Mouse (Mus musculus): ENCODE data around the gene Foxf2.

The Foxf2 gene

DNA sequence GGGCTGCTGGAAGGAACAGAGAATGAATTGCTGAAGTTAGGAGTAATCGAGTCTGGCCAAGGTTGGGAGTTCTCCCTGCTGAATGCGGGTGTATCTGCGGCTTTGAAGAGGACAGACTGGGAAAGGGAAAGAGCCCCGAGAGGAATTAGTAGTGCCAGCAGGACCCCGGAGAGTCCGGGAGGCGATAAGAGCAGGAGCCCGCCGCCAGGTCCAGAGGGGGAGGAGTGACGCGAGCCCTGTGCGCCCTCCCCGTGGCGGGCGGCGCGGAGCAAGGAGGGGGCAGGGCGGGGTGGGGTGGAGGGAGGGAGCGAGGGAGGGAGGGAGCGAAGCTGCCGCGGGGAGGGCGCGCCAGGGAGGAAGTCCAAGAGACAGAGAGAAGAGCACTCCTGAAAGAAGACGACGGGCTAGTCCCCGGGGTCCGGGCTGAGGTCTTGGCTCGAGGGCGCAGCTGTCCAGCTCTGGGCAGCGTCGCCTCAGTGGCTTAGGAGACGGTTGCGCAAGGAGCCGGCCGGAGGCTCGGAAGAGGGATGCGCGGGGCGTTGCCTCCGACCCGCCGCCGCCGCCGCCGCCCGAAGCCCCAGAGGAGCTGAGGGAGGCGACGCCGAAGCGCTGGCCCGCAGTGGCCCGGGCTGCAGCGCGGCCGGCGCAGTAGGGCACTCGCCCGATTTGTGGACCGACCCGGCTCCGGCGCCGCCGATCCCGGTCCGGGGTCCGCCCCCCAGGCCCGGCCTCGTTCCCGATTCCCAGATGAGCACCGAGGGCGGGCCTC is at the start of gene Foxf2:
Foxf2 (plus strand) TSS at position 484 of the 769 bp plus-strand sequence.
- no peak for DNase-seq

DNA sequence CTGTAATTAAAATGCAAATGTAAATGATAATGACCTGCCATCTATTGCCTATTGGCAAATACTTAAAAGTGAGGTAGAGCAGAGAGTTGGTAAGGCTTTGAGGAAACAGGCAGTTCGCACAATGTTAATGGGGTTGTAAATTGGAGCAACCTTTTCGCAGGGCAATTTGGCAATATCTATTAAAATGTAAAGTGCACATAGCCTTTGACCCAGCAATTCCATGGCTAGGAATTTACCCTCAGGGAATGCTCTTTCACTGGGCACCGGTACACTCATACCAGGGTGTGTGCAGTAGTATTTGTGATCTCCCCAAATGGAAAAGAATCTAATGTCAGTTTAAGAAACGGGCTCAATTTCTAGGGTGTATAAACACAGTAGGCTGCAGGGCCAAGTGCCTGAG is 48.9 kb upstream of the Foxf2 start:
- no peak for DNase-seq

DNA sequence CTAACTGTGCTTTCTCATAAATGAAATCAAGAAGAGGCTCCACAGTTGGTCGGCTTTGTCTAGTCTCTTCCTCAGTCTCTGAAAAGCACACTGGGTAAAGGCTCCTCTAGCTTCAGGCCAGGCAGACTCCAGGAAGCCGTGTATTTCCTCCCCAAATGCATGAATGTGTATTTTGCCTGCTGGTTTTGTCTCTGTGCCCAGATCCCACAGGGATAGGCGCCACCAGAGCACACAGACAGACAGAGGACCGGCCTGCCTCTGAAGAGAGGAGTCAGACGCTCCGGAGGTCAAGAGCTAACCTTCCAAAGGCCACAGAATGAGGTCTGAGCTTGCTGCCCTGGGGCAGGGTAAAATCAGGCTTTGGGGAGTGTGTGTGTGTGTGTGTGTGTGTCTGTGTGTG is 48.0 kb upstream of the Foxf2 start:
- no peak for DNase-seq

DNA sequence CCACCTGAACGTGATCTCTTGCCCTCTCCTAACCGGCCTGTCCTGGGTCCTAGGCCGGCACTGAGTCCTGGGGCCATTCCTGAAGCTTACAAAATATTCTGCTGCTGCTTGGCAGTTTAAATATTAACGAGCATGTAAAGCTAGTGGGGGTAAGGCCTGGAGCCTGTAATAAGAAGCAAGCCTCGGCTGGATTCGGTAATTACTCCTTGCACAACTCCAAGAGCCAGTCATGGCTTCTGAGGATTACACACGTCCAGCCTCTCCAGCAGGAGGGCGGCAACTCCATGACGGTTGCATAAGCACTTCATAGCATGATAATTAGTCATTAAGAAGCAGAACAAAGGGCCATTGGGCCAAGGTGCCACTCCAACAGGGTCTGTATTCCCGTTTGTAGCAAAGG is 47.2 kb upstream of the Foxf2 start:
- DNase-seq: no peak

DNA sequence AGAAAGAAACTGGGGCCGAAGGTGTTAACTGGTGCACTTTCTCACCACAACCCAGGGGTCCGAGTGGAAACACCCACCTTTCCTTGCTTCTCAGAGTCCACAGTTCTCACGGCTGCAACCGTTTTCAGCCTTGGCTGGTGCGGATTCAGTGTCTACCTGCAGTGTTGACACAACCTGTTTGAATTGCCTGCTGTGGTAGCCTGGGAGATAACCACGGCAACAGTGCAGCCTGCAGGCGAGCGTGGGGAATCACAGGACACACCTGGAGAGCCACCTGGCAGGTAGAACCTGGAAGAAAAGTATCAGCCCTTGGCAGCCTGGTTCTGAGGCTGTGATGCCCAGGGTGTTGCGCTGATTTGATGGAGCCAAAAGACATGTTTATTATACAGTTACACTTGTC is 45.8 kb upstream of the Foxf2 start:
- DNase-seq: no peak

DNA sequence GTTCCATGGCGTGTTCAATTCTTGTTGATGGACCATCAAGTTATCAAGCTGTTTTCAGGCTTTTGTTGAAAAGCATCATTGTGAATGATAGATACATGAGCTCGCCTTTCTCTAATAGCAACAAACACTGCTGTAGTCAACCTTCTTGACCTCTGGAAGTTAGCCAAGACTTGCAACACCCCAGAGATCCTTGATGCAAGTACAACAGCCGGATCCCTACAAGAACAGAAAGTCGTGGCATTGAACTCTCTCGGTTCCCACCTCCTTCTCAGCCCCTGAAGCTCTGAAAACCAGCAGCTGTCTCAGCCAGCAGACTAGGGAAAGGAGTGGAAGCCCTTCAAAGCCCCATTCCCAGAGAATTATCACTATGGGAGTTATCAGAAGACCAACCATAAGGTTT is 38.3 kb upstream of the Foxf2 start:
- no peak for DNase-seq

DNA sequence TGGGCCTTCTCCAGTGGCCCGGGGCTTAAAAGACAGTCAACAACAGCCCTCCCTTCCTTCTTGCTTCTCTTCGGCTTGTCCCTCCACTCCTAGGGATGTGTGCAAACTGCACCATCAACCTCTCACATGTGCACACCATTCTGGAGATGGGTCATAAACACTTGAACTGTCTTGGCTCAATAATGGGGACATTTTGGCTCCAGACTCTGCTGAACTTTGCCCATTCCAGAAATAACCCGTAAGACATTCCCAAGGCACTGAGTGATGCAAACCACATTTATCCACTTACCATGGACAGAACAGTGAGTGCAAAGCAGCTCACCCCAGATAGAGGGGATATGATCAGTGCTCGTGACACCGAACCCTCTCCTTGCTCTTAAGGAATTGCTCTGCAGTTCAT is 26.0 kb upstream of the Foxf2 start:
- DNase-seq: no peak

DNA sequence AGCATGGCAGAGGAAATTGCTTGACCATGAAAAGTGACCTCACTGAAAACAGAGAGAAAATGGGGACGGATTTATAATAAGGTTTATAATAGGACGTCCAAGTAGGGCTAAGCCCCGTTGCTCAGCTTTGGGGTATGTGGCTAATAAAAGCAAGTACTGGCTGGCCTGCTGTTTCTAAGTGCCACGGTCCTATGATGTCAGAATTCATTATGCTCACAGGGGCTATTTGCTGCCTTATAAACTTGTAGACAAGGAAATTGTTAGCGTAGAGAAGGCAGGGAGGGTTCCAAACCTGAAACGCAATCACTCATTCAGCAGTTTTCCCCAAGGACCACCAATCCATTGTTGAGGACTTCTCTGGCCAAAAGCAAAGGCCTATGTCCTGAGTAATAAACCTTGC is 21.7 kb upstream of the Foxf2 start:
- no peak for DNase-seq

DNA sequence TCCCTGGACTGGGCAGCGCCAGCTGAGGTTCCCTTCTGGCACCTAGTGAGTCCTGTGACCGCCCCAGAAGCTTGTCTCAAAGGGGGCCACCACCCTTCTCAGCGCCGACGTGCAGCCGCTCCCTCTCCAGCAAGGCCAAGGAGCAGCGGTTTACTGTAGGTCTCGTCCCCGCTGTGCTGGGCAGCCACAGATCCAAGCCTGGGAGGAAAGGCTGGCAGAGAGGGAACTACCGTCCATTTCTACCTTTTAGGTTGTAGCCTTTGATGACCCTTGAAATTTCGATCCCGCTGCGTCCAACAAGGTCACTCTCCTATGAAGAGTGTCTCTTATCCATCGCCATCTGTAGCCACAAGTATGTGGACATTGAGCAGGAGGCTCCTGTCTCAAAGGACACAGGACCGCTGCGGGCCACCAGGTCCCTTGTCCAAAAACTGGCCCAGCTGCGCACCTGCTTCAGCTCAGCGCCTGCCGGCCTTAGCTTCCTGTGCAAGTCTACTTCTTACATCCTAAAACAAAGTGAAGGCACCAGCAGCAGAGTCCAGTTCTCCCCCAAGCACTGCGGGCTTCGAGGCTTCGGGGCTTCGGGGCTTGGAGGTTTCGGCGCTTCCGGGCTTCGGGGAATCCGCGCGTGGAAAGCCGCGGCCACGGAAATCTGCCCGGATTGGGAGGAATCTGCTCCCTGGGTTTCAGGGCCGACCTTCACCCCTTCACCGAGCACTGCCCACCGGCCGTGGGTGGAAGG is 10.7 kb upstream of the Foxf2 start:
- no peak for DNase-seq

DNA sequence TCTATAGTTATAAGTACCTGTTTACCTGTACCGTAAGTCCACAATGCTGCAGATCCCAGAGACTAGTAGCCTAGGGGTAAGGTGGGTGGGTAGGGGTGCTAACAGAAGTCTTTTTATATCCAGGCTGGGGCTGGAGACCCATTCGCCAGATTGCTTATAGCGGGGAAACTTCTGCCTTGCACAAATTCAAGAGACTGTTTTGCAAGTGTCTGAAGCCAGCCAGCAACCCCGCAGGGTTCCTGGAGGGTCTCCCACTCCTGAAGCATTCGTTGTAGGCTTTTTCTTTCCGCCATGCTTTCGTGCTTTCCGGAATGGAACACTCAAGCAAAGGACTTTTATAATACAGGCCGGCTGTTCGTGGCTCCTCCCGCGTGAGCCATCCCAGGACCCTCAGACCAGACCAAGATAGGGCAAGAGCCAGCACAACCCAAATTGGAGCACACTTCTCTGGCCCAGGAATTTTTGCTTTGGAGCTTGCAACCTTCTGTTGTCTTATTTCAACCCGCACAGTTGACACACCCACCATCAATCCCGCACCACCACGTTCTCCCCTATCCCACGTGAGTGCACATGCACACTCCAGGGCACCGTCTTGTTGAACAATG is 10.0 kb upstream of the Foxf2 start:
- no peak for DNase-seq

DNA sequence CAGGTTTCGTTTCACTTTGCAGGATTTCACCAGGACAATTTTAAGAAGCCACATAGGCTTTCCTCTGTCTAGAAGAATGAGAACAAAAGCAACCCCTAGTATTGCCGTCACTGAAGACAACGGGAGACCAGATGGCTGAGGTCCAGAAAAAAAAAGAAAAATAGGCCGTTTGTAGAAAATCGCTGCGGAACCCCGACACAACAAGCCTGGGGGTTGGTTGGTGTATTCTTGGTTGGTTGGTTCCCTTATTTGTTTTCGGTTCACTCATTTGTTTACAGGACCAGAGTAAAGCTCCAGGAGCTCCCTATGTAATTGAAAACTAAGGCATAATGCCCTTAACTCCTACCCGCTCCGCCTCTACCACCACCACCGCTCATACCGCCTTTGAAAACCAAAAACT is 7.6 kb upstream of the Foxf2 start:
- no peak for DNase-seq

DNA sequence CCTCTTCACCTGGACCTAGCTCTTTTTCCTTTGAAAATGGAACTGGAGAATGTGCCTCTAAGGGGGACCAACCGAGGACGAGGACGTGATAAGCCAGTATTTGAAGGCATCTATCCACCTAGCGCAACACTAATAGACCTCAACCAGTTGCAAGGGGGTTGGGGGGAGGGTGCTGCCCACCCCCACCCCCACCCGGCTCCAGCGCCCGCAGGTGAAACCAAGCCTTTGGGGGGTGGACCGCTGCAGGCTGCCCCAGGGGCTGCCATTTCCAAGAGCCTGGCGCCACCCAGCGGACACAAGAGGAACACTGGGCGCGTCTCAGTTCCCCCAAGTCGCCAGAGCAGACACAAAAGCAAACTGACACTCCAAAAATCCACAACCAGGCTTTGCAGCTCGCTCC is 7.2 kb upstream of the Foxf2 start:
- DNase-seq: peak; percentile 28

DNA sequence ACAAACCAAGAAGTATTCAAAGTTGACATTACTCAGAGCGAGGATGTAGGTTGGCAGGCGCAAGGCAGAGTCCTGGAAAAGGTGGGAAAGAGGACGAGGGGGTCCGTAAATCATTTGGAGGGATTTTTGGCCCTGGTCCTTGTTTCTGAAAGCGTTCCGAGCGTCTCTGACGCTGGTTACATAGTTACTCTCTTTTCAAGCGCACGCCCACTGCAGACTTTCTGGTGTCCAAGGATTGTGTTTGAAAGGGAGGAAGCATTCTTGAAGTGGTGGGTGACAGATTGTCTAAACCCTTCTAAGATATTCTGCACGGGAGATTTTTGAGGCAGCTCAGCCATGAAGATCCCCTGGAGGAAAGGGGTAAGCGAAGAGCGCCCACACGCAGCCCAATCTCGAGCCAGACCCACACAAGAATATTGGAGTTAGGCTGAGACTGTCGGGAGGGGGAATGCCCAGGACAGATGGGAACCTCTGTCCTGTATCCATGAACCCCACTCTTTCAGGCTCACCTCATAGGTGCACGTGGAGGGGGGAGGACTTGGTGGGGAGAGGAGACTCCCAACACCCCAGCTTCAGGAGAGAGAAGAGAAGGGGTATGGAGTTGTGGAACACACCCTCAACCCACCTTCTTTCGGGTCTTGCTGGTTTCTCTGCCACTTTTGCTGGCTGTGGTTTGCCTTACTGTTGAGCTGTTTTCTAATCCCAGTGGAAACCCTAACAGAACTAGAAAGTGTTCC is 6.5 kb upstream of the Foxf2 start:
- no peak for DNase-seq

DNA sequence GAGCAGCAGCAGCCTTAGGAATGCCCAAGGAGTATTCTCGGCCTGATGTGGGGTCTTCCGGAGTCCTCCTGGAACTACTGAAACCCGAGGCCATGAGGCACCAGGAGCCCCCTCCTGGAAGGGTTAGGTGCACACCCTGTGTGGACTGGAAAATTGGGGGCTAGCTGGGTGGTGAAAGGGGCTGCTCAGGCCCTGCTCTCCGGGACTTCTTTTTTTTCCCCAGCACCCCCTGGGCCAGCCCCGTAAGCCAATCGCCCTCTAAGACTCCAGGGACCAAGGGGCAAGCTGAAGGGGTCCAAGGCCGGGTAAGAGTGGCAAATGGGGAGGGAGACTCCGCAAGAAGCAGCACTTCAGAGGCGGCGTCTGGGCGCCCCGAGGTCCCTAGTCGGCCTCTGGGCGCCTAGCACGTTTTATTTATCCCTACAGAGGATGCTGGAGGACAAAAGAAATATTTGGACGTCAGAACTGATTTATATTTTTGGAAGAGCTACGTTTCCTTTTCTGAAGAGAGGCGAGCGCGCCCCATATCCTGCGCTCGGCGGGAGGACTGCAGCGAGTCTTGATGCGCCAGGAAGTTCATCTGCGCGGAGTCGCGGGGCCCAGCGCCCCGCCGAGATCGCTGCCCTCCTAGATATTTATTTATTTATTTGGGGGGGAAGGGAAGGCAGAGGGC is 5.7 kb upstream of the Foxf2 start:
- no peak for DNase-seq

DNA sequence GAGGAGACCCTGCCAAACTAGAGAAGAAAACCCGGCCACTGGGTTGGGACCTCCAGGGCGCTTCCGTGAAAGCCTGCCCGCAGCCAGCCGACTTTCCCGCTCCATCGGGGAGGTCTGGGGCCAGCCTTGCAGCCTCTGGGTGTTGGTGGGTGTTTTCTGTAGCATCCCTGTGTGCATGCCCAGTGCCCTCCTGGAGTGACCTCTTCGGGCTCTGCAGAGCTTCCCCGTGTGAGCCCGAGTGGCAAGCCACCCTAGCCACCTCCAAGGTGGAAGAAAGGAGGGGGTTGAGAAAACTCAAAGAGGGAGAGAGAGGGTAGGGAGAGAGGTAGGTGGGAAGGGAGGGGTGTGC is 5.1 kb upstream of the Foxf2 start:
- no peak for DNase-seq

DNA sequence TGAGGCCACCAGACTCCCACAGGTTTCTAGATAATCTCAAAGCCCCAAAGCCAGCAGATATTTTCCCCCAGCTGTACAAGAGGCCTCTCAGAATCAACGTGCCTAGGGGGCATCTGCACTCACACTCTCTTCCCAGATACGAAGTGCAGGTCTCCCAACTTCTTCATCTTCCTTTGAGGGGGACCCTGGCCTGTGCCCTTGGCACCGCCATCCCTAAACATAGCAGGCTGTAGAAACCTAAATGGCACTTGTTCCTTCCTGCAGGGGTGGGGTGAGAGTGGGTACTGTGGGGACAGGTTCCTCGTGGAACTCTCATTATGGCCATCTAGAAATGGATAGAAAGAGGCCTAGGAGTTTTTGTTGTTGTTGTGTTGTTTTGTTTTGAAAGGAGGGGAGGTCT is 4.7 kb upstream of the Foxf2 start:
- no peak for DNase-seq

DNA sequence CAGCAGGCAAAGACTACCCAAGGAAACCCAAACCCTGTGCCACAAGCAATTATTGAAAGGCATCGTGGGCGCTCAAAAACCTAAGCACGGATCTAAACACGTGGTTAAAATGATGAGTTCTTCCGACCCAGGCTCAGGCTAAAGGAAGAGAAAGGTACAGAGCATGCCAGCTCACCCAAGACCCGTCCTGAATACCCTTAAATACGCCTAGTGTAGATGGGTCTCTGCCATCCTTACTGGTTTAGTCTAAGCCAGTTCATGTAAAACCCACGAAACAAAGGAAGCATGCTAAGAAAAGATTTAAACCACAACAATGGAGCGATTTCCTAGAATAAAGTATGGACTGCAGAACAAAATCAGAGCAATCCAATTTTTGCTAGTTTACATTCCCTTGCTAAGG is 3.9 kb upstream of the Foxf2 start:
- no peak for DNase-seq

DNA sequence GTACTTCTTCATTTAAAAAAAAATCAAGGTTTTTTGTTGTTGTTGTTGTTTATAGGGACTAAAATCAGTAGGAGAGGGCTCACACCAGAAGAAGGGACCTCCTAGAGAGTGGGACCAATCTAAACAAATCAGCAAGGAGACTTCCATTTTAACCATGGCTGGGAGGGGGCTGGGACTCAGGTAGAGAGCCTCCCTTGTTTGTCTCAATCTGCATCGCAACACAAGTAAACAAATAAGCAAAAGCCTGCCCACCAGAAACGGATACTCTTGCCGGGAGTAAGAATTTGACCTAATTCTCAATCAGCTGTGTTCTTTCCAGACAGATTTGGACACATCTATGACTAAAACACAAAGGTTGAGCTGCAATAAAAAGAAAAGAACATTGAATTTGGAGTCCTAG is 3.2 kb upstream of the Foxf2 start:
- DNase-seq: no peak

DNA sequence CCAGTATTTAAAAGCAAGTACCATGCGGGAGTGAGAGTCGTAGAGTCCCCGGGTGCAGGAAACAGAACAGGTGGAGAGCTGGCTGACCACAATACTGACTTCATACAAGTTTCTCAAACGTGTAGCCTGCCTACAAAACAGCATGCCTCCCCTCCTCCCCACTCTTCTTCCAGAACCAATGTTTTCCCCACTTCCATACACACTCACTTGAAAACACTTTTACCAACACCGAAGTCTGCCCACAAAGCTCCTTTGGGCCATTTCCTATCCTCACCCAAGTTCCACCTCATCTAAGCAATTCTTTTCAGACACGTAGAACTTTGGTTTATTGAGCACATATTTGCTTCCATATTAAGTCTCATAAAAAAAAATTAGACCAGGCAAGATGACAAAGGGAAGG is 2.3 kb upstream of the Foxf2 start:
- DNase-seq: no peak

DNA sequence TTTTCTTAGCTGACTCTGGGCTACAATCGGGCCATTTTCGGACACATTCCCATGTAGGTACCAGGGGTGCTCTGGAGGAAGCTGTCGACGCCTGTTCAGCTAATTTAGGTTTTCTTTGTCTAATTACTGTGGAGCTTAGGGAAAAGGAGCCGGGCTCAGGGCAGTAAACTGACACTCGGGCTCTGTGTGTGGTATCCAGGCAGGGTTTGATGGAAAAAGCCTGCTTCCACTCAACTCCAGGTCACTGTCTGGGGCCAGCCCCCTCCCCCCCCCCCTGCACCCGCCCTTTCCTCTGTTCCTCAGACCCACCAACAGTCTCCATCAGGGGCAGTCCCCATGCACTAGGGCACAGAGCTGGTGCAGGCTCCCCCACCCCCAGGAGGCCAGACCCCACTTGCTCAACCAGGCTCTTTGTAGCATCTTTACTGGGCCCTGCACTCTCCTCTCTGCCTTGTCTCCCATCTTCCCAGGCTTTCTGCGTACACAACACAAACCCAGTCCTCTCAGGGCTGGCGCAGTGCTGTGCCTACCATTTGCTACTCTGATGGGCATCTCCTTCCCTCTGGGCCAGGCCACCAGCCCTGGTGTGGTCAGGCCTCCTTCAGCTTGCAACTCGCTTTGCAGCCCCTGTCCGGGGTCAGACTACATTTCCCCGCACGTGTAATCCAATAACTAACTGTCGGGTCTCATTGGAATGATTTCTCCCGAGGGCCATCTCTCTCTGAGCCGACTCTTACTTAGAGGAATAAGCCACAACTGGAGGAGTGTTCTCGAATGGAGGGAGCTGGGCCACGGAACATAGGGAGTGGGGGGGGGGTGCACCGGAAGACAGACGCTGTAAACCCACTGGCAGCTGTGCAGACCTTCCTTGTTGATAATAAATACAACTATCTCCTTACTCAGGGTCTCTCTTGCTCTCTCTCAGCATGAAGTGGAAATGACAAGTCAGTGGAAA is 1.4 kb upstream of the Foxf2 start:
- no peak for DNase-seq

DNA sequence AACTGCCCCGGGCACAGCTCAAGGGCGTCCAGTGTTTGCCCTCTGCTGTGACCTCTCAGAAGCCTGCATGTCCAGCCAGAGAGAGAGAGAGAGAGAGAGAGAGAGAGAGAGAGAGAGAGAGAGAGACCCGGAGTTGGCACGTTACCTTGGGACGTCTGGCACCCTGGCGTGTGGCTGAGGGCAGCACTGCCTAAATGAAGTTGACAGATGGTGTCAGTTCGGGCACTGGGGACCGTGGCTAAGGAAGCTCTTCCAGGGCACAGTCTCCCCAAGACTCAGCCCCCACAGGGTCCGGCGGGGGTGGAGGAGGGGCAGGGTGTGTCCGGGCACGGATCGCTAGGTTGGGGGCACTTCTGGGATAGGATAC is 667 bp upstream of the Foxf2 start:
- no peak for DNase-seq

DNA sequence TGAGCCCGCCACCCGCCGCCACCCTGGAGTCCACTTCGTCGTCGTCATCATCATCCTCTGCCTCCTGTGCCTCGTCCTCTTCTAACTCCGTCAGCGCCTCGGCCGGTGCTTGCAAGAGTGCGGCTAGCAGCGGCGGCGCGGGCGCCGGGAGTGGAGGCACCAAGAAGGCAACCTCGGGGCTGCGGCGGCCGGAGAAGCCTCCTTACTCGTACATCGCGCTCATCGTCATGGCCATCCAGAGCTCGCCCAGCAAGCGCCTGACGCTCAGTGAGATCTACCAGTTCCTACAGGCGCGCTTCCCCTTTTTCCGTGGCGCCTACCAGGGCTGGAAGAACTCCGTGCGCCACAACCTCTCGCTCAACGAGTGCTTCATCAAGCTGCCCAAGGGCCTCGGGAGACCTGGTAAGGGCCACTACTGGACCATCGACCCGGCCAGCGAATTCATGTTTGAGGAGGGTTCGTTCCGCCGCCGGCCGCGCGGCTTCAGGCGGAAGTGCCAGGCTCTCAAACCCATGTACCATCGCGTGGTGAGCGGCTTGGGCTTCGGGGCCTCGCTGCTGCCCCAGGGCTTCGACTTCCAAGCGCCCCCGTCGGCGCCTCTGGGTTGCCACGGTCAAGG is 676 bp downstream of the Foxf2 start:
- no peak for DNase-seq

Measured in layer of hippocampus, adult 9-11 months (tissue).